Mouse (Mus musculus): ENCODE measurements around the gene Rdm1. TPM values are rescaled to one million over a fixed set of nuclear protein-coding genes. Genes with fewer than 3 reads are reported as not detected.
"Not testable (repeated sequence)": the region's sequence is repeated elsewhere in the genome, so short reads cannot be mapped to it uniquely, and the experiment has no call there.

Gene Rdm1
- polyA plus RNA-seq, 1 experiment from 2014 or later = 35.4 TPM

DNA sequence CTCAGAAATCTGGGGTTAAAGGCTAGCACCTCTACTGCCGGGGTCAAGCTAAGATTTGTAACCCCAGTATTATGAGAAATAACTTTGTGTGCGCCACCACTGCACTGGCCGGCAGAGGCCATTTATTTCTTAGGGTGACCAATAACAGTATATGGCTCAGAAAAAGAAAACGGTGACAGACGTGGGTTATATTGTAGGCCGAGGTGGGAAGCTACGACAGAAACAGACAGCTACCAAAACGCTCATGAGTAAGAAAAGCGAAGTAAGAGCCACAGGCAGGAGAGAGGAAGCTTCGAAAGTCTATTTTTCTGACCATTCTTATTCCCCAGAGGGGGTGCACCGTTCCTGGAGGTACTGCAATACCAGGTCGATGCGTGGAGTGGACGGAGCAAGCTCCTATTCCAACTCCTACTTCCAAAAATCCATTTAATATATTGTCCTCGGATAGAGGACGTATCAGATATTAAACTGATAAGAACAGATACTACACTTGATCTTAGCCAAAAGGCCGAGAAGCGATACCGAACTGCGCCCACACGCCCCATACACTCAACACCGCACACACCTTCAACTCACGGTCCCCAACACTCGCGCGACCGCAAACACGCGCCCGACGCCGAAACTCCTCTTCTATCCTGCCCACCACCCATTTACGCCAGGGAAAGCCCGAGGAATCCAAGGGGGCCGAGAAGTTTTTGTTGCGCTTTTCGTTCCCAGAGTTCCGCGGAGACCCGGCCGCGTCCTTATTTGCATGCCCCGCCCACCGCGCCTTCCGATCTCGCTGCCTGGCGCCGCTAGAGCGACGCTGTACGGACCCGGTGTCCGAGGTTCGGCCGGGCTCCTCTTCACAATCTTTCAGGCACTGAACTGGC, 18.7 kb downstream of the Rdm1 start:
- peak; percentile 81 for ATAC-seq (ENCODE audit: low FRiP score)
- Histone ChIP-seq H3K27ac (peak overlapping the region; percentile 92), H3K9ac (peak overlapping the region; percentile 50), H3K4me2 (replicated peaks) (peak overlapping the region; percentile 43), H3K4me3 (peak overlapping the region; percentile 28)
- not testable (repeated sequence) for H3K27me3 ChIP-seq; H3K36me3 ChIP-seq; H3K4me1 ChIP-seq; H3K9me3 ChIP-seq (replicated peaks)
- under 1% methylated on average over 44 of the region's 56 CpGs for WGBS

DNA sequence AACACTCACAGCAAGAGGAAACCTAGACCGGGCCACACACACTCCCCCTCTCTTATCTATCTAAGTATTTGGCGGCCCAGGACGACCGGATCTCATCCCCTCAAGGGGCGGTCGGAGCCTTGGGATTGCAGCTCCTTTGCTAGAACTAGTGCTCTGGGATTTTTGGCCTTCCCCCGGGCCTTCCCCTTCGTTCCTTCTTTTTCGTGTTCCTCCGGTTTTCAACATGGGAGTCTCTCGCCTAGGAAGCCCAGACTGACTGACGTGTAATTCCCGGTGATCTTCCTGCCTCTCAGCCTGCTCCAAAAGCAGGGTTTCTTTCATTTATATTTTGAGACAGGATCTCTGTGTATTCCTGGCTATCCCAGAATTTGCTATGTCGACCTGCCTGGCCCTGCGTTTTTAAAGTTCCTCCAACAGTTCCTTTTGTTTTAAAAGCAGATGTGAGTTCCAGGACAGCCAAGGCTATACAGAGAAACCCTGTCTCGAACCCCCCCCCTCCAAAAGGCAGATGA, 19.3 kb downstream of the Rdm1 start:
- H3K4me1 ChIP-seq; H3K9me3 ChIP-seq (replicated peaks); H3K36me3 ChIP-seq; H3K27me3 ChIP-seq; ATAC-seq (ENCODE audit: low FRiP score): not testable (repeated sequence)
- H3K4me3 ChIP-seq = peak overlapping the region; percentile 28
- peak overlapping the region; percentile 43 for H3K4me2 ChIP-seq (replicated peaks)
- H3K9ac ChIP-seq = peak overlapping the region; percentile 50
- 15% methylated on average over 15 of the region's 16 CpGs for WGBS
- H3K27ac ChIP-seq = peak overlapping the region; percentile 92

DNA sequence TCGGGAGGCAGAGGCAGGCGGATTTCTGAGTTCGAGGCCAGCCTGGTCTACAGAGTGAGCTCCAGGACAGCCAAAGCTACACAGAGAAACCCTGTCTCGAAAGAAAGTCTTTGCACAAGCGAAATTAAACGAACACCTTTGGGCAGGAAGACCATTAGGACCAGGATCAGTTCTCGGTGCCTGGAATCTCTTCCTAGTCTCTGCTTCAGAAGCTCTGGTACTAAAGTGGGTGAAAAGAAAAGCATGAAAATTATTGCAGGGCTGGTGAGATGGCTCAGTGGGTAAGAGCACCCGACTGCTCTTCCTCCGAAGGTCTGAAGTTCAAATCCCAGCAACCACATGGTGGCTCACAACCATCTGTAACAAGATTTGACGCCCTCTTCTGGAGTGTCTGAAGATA, 20.1 kb downstream of the Rdm1 start:
- not testable (repeated sequence) for H3K4me3 ChIP-seq; H3K4me2 ChIP-seq (replicated peaks); H3K9me3 ChIP-seq (replicated peaks); H3K4me1 ChIP-seq; ATAC-seq (ENCODE audit: low FRiP score); H3K36me3 ChIP-seq; H3K9ac ChIP-seq; H3K27me3 ChIP-seq; H3K27ac ChIP-seq
- WGBS = 90% methylated on average over 10 of the region's 10 CpGs

DNA sequence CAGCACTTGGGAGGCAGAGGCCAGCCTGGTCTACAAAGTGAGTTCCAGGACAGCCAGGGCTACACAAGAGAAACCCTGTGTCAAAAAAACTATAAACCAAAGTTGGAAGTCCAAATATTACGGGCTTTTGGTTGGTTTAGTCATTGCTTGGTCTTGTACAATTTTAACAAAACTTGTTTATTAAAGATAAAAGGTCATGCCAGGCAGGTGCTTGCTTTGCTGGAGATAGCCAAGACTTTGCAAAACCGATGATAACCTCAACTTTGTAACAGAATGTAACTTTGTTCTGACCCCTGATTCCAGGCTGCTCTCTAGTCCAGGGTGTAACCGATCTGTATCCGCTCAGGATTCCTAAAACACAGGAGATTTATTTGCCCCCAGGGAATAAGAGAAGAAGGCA, 29.4 kb downstream of the Rdm1 start:
- Histone ChIP-seq H3K9me3 (replicated peaks) (no peaks in the 10 kb centered on the region), H3K9ac (no peak overlapping the region), H3K27ac (no peak overlapping the region), H3K4me3 (no peak overlapping the region), H3K36me3 (no peaks in the 10 kb centered on the region), H3K4me1 (peaks cover 5% of the 10 kb centered on the region; the same call in 1 of the 2 replicates), H3K27me3 (no peaks in the 10 kb centered on the region), H3K4me2 (replicated peaks) (no peak overlapping the region)
- ATAC-seq (ENCODE audit: low FRiP score) = no peak
- 87% methylated on average over 4 of the region's 4 CpGs for WGBS

DNA sequence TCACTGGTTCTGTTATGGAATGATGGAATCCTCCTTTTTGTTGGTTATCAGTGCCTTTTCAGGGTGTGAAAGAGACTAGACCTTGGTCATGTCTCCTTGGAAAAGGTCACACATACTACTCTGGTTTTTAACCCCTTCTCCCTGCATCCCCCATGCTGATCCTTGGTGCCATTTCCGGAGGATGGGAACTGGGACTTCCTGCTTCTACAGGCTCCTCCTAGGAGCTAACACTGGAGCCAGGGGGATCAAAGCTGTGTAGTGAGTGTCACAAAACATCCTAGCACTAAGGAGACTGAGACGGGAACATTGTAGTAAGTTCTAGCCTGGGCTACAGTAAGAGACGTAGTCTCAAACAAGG, 30.5 kb downstream of the Rdm1 start:
- no peaks in the 10 kb centered on the region for H3K36me3 ChIP-seq
- peak overlapping the region; percentile 97 for H3K27ac ChIP-seq
- peaks cover 5% of the 10 kb centered on the region; the same call in 1 of the 2 replicates for H3K4me1 ChIP-seq
- no peaks in the 10 kb centered on the region for H3K9me3 ChIP-seq (replicated peaks)
- peak overlapping the region; percentile 67; the same call in 1 of the 2 replicates for H3K9ac ChIP-seq
- peak overlapping the region; percentile 50 for H3K4me2 ChIP-seq (replicated peaks)
- WGBS = 2% methylated on average over 3 of the region's 3 CpGs
- H3K27me3 ChIP-seq = no peaks in the 10 kb centered on the region
- H3K4me3 ChIP-seq = peak overlapping the region; percentile 18; the same call in 1 of the 2 replicates
- peak; percentile 59 for ATAC-seq (ENCODE audit: low FRiP score)

DNA sequence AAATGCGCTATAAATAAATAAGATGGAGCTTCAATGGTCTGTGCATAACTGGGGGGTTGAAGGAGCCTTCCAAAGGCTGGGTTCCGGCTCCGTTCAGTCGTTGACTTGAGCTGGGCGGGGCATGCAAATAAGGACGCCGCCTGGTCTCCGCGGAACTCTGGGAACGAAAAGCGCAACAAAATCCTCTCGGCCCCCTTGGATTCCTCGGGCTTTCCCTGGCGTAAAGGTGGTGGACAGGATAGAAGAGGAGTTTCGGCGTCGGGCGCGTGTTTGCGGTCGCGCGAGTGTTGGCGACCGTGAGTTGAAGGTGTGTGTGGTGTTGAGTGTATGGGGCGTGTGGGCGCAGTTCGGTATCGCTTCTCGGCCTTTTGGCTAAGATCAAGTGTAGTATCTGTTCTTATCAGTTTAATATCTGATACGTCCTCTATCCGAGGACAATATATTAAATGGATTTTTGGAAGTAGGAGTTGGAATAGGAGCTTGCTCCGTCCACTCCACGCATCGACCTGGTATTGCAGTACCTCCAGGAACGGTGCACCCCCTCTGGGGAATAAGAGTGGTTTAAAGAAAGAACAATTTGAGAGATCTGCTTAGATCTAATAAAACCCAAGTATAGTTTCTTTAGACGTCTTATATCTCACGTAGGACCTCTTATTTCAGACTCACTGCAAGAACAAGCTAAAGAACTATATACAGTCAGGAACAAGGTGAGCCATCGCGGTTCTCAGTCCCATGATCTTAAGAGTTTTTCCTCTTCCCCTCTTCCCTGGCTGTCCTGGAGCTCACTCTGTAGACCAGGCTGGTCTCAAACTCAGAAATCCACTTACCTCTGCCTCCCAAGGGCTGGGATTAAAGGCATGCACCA, 31.1 kb downstream of the Rdm1 start:
- peak overlapping the region; percentile 18; the same call in 1 of the 2 replicates for H3K4me3 ChIP-seq
- not testable (repeated sequence) for H3K9me3 ChIP-seq (replicated peaks); H3K4me1 ChIP-seq; H3K27me3 ChIP-seq; H3K36me3 ChIP-seq
- under 1% methylated on average over 38 of the region's 40 CpGs for WGBS
- H3K9ac ChIP-seq = peak overlapping the region; percentile 67; the same call in 1 of the 2 replicates
- ATAC-seq (ENCODE audit: low FRiP score) = peak; percentile 94
- H3K27ac ChIP-seq = peak overlapping the region; percentile 97
- peak overlapping the region; percentile 50 for H3K4me2 ChIP-seq (replicated peaks)

DNA sequence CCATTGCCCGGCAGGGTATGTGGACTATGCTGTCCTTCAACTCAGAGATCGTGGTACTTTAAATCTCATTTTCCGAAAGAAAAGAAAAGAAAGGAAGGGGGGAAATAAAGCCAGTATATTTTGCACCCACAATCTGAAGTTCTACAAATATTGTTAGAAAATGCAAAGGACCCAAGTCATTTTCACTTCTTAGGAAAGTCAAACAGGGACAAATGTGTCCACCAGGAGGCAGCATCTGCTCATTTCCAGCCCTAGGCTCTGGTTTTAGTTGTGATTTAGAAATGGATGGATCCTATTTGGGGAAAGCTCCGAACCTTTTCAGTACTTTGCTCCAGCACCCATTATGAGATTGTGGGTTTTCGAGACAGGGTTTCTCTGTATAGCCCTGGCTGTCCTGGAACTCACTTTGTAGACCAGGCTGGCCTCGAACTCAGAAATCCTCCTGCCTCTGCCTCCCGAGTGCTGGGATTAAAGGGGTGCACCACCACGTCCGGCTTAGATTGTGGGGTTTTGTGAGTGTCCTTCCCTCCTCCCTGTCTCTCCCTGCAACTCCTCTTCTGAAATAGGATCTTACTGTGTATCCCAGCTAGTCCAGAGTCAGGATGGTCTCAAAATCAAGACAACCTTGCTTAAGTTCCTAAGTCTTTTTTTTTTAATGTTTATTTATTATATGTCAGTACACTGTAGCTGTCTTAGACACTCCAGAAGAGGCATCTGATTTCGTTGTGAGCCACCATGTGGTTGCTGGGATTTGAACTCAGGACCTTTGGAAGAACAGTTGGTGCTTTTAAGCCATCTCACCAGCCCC, 32.0 kb downstream of the Rdm1 start:
- H3K4me2 ChIP-seq (replicated peaks) = no peak overlapping the region
- peak overlapping the region; percentile 81 for H3K27ac ChIP-seq
- ATAC-seq (ENCODE audit: low FRiP score) = no peak
- WGBS = 32% methylated on average over 10 of the region's 10 CpGs
- no peak overlapping the region for H3K4me3 ChIP-seq
- no peaks in the 10 kb centered on the region for H3K9me3 ChIP-seq (replicated peaks)
- H3K4me1 ChIP-seq = peaks cover 5% of the 10 kb centered on the region; the same call in 1 of the 2 replicates
- H3K27me3 ChIP-seq = no peaks in the 10 kb centered on the region
- H3K9ac ChIP-seq = no peak overlapping the region
- H3K36me3 ChIP-seq = no peaks in the 10 kb centered on the region

DNA sequence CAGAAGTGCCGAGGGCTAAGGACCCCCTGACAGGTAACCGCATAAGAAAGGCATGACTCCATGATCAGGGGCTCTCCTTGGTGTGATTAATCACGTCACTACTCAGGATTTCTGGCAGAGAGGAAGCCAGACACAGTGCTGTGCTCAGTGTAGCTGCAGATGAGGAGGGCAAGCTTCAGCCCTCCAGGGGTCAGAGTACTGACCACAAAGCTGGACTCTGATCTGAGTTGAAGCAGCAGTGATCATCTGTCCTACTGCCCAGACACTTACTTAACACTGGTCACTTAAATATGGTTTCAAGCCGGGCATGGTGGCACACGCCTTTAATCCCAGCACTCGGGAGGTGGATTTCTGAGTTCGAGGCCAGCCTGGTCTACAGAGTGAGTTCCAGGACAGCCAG, 34.2 kb downstream of the Rdm1 start:
- ATAC-seq (ENCODE audit: low FRiP score) = no peak
- H3K9ac ChIP-seq = no peak overlapping the region
- peaks cover 9% of the 10 kb centered on the region for H3K4me1 ChIP-seq
- H3K27ac ChIP-seq = no peak overlapping the region
- no peaks in the 10 kb centered on the region for H3K9me3 ChIP-seq (replicated peaks)
- no peak overlapping the region for H3K4me3 ChIP-seq
- no peak overlapping the region for H3K4me2 ChIP-seq (replicated peaks)
- no peaks in the 10 kb centered on the region for H3K36me3 ChIP-seq
- WGBS = 72% methylated on average over 7 of the region's 7 CpGs
- H3K27me3 ChIP-seq = no peaks in the 10 kb centered on the region

DNA sequence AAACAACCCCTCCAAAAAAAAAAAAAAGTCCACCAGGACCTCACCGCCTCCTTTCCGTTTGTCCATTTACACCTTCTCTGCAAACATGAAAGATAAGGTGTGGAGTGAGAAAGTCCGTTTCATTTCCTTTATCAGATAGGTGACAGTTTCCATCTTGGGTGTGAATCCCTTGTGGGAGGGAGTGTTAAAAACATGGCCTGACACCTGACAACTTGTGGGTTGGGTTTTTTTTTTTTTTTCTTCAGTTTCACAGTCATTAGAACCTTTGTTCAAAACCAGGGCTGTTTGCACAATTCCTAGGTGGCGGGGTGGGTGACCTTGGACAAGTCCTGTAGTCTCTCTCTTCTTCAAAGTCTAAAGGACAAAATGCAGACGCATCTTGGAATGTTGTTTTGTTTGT, 34.8 kb downstream of the Rdm1 start:
- WGBS = 76% methylated on average over 5 of the region's 5 CpGs
- Histone ChIP-seq H3K27ac (no peak overlapping the region), H3K4me1 (peaks cover 9% of the 10 kb centered on the region), H3K27me3 (peaks cover 3% of the 10 kb centered on the region; the same call in 1 of the 2 replicates), H3K36me3 (no peaks in the 10 kb centered on the region), H3K4me3 (no peak overlapping the region), H3K9me3 (replicated peaks) (no peaks in the 10 kb centered on the region), H3K9ac (no peak overlapping the region), H3K4me2 (replicated peaks) (no peak overlapping the region)
- ATAC-seq (ENCODE audit: low FRiP score) = no peak

DNA sequence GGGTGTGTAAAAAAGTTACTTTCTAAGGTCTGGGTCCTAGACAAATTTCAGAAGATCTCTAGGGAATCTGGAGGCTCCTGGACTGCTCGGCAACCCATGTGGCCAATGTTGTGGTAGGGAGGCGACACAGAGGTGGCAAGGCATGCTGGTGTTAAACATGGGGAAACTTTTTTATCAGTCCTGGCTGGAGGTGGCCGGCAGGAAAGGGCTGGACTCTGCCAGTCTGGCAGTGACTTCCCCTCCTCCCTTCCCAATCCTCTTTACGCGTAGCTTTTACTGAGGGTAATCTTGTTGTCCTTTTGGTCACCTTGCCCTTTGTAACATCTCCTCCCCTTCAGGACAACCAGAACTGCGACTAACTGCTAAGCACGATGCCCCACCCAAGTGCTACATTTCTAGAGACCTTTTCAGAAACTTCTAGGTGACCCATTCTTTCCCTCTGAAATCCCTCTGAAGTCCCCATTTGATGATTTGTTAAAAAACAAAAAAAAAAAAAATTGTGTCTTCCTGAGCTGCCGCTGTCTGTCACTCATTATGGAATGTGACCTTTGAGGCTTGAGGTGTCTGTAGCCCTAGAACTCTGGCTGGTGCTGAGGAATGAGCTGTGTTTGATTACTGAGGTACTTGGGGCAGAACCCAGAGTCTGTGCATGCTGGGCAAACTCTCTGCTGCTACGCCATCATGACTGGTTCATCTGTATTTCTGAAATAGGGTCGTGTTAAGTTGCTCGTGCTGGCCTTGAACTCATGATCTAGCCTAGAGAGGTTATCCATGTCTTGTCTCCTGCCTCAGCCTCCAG, 36.4 kb downstream of the Rdm1 start:
- WGBS = 73% methylated on average over 11 of the region's 11 CpGs
- no peak for ATAC-seq (ENCODE audit: low FRiP score)
- no peak overlapping the region for H3K4me2 ChIP-seq (replicated peaks)
- no peaks in the 10 kb centered on the region for H3K36me3 ChIP-seq
- peaks cover 17% of the 10 kb centered on the region for H3K4me1 ChIP-seq
- H3K9ac ChIP-seq = no peak overlapping the region
- peaks cover 9% of the 10 kb centered on the region for H3K27me3 ChIP-seq
- H3K9me3 ChIP-seq (replicated peaks) = no peaks in the 10 kb centered on the region
- H3K4me3 ChIP-seq = no peak overlapping the region
- H3K27ac ChIP-seq = no peak overlapping the region

Measured in hindbrain, embryonic 12.5 days (tissue).